Mouse (Mus musculus) midbrain, embryonic 16.5 days (tissue): ENCODE measurements around the gene Krtap4-6. TPM values are rescaled to one million over a fixed set of nuclear protein-coding genes. Genes with fewer than 3 reads are reported as not detected.
"Not testable (repeated sequence)": the region's sequence is repeated elsewhere in the genome, so short reads cannot be mapped to it uniquely, and the experiment has no call there.

ENCODE experiments used
- ATAC-seq: fragments of 200-750 bp; cut with Nextera tagmentation; 2 replicates; pipeline ENCODE4 v1.8.0; 2017; ENCODE audit warnings: moderate TSS enrichment
- H3K27ac ChIP-seq: fragments of 300-500 bp; sonication (generic); 2 replicates; pipeline ENCODE4 v1.5.1; 2014; ENCODE audit warnings: mild to moderate bottlenecking, low read length, mixed read lengths
- H3K27me3 ChIP-seq: fragments of 300-500 bp; sonication (generic); 2 replicates; pipeline ENCODE4 v1.6.1; 2014; ENCODE audit warnings: low read depth, low read length, mixed read lengths; ENCODE audit not compliant: control insufficient read depth, insufficient read depth
- H3K36me3 ChIP-seq: fragments of 300-500 bp; sonication (generic); 2 replicates; pipeline ENCODE4 v1.6.1; 2014; ENCODE audit warnings: mild to moderate bottlenecking, low read length, moderate library complexity, mixed read lengths; ENCODE audit not compliant: control insufficient read depth, insufficient read depth
- H3K4me1 ChIP-seq: fragments of 300-500 bp; sonication (generic); 2 replicates; pipeline ENCODE4 v1.6.1; 2014; ENCODE audit warnings: mild to moderate bottlenecking, low read length, mixed read lengths; ENCODE audit not compliant: control insufficient read depth, insufficient read depth
- H3K4me2 ChIP-seq: fragments of 300-500 bp; sonication (generic); 2 replicates; pipeline ENCODE4 v1.6.1; 2014; ENCODE audit warnings: mild to moderate bottlenecking, low read length, mixed read lengths
- H3K4me3 ChIP-seq: fragments of 300-500 bp; sonication (generic); 2 replicates; pipeline ENCODE4 v1.5.1; 2014; ENCODE audit warnings: low read depth, mild to moderate bottlenecking, low read length, moderate library complexity, mixed read lengths
- H3K9ac ChIP-seq: fragments of 300-500 bp; sonication (generic); 2 replicates; pipeline ENCODE4 v1.6.1; 2014; ENCODE audit warnings: low read depth, low read length, mixed read lengths
- H3K9me3 ChIP-seq: fragments of 300-500 bp; sonication (generic); replicated peaks from 2 replicates; pipeline ENCODE4 v1.6.1; 2014; ENCODE audit warnings: mild to moderate bottlenecking, low read length, mixed read lengths; ENCODE audit not compliant: control insufficient read depth, poor library complexity, severe bottlenecking
- WGBS: fragments of 180-500 bp; shearing (Covaris S2); extraction: QIAGEN DNeasy Blood & Tissue Kit; methylation state at CpG from one replicate; pipeline ENCODE4 v1.1.7; 2014; 5-methylcytosine and 5-hydroxymethylcytosine counted together
- polyA plus RNA-seq: library from polyadenylated mRNA; unstranded; fragments of >200 nt; fragmentation: Nextera tagmentation; extraction: Ambion mirVana; gene quantifications from 2 replicates; pipeline ENCODE4 v1.2.1, GENCODE M21; 2015

Krtap4-6 gene
- polyA plus RNA-seq, result not detected in 2 replicates

DNA sequence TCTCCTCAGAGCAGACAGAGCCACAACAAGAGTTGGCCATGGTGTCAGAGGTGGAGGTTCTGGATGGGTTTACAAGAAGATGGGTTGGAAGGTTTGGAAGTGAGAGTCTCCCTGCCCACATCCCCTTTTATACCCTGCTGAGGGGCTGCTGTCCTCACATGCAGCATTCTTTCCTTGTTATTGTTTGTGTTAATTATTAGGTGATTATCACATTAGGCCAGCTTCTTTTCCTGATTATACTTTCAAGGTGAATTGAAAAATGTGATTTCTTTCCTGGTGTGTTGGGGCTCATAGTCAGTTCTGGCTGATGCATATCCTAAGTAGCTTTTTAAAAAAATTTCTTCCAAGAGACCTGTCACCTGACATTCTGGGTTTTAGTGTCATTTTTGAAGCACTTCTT lies at the start of gene Krtap4-6:
Gene Krtap4-6, minus strand, starts transcription at position 101 of the 400 bp plus-strand sequence.
- H3K4me1 ChIP-seq, result no peaks in the 10 kb centered on the region
- no peaks in the 10 kb centered on the region for H3K27me3 ChIP-seq
- no peaks in the 10 kb centered on the region for H3K36me3 ChIP-seq
- H3K27ac ChIP-seq, result no peak within 1 kb of the TSS
- no peak for ATAC-seq
- H3K9me3 ChIP-seq, result no peaks in the 10 kb centered on the region
- no peak within 1 kb of the TSS for H3K9ac ChIP-seq
- H3K4me2 ChIP-seq, result no peak within 1 kb of the TSS
- H3K4me3 ChIP-seq, result no peak within 1 kb of the TSS

DNA sequence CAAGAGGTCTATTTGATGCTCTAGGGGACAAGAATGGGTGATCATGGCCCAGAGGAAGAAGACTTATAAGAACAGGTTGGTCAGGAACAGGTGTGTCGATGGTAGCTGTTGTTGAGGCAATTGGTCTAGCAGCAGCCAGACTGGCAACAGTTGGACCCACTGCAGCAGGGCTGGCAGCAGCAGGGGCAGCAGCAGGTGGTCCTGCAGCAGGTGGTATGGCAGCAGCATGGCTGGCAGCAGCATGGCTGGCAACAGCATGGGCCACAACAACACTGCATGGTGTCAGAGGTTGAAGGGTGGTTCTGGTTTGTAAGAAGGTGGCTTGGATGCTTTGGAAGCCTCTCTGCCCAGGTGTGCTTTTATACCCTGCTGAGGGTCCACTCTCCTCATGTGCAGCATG lies 24.7 kb upstream of the Krtap4-6 start, which contains the start of gene Gm14190:
Gene Gm14190, minus strand, starts transcription at position 278 of the 400 bp plus-strand sequence.
- Histone ChIP-seq H3K36me3 (no peaks in the 10 kb centered on the region), H3K4me2 (no peak within 1 kb of the TSS), H3K27ac (no peak within 1 kb of the TSS), H3K9ac (no peak within 1 kb of the TSS), H3K27me3 (no peaks in the 10 kb centered on the region), H3K4me1 (no peaks in the 10 kb centered on the region), H3K9me3 (no peaks in the 10 kb centered on the region), H3K4me3 (no peak within 1 kb of the TSS)
- no peak for ATAC-seq
- WGBS, result 77% methylated on average over 1 of the region's 1 CpGs

- H3K4me2 ChIP-seq, H3K4me3 ChIP-seq, ATAC-seq, H3K36me3 ChIP-seq, H3K27ac ChIP-seq, H3K27me3 ChIP-seq, H3K4me1 ChIP-seq, H3K9ac ChIP-seq, H3K9me3 ChIP-seq: not testable (repeated sequence)
- 78% methylated on average over 1 of the region's 1 CpGs for WGBS
Measured at GRCm38 (mm10) chr11:99685235-99685634, 19.5 kb upstream of the Krtap4-6 start.

DNA sequence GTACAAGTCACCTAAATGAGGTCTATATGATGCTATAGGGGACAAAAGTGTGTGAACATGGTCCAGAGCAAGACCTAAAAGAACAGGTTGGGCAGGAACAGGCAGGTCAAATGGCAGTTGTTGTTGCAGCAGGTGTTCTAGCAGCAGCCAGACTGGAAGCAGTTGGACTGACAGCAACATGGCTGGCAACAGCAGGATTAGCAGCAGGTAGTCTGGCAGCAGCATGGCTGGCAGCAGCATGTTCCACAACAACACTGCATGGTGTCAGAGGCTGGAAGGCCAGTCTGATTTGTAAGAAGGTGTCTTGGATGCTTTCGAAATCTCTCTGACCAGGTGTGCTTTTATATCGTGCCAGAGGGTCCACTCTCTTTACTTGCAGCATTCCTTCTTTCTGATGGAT lies 17.7 kb upstream of the Krtap4-6 start:
- Histone ChIP-seq H3K9ac (no peak overlapping the region), H3K27ac (no peak overlapping the region), H3K36me3 (no peaks in the 10 kb centered on the region), H3K4me2 (no peak overlapping the region), H3K9me3 (no peaks in the 10 kb centered on the region), H3K27me3 (no peaks in the 10 kb centered on the region), H3K4me1 (no peaks in the 10 kb centered on the region), H3K4me3 (no peak overlapping the region)
- WGBS, result 84% methylated on average over 2 of the region's 2 CpGs
- ATAC-seq, result no peak

- ATAC-seq, result no peak
- 90% methylated on average over 10 of the region's 10 CpGs for WGBS
- H3K9ac ChIP-seq, result no peak overlapping the region
- H3K9me3 ChIP-seq, result no peaks in the 10 kb centered on the region
- no peaks in the 10 kb centered on the region for H3K36me3 ChIP-seq
- H3K27ac ChIP-seq, result no peak overlapping the region
- no peak overlapping the region for H3K4me2 ChIP-seq
- H3K27me3 ChIP-seq, result no peaks in the 10 kb centered on the region
- H3K4me1 ChIP-seq, result no peaks in the 10 kb centered on the region
- H3K4me3 ChIP-seq, result no peak overlapping the region
Measured at GRCm38 (mm10) chr11:99662802-99663201, 3.0 kb downstream of the Krtap4-6 start.

GRCm38 (mm10) chr11:99659256-99659655 lies 6.5 kb downstream of the Krtap4-6 start:
- no peak overlapping the region for H3K9ac ChIP-seq
- H3K36me3 ChIP-seq, result no peaks in the 10 kb centered on the region

GRCm38 (mm10) chr11:99658467-99659010 lies 7.2 kb downstream of the Krtap4-6 start, which contains the start of gene Gm11563:
Gene Gm11563 (minus strand): TSS chr11:99658960.
- H3K4me1 ChIP-seq, H3K4me3 ChIP-seq, H3K36me3 ChIP-seq, H3K4me2 ChIP-seq, H3K27ac ChIP-seq, H3K27me3 ChIP-seq, ATAC-seq, H3K9me3 ChIP-seq, H3K9ac ChIP-seq: not testable (repeated sequence)
- 69% methylated on average over 10 of the region's 10 CpGs for WGBS

More at GRCm38 (mm10) chr11:99659256-99659655, 6.5 kb downstream of the Krtap4-6 start:
- no peak for ATAC-seq
- Histone ChIP-seq H3K4me1 (no peaks in the 10 kb centered on the region), H3K4me3 (no peak overlapping the region), H3K27me3 (no peaks in the 10 kb centered on the region), H3K9me3 (no peaks in the 10 kb centered on the region), H3K27ac (no peak overlapping the region), H3K4me2 (no peak overlapping the region)
- WGBS, result 87% methylated on average over 4 of the region's 4 CpGs

DNA sequence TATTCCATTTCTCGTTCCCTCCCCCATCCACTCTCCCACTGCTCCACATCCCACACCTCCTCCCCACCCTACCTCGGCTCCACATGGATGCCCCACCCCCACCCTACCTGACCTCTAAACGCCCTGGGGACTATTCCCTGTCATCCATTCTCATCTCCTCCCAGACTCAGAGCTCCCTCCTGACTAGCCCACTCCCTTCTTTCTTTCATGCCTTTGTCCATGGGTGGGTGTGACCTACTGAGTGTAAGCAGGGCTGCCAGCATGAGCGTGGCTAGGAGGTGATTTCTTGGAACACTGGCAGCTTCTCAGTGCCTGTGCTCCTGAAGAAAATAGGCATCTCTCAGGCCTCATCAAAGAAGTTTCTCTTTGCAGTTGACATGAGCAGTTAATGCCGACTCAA lies 8.7 kb downstream of the Krtap4-6 start:
- WGBS, result 50% methylated on average over 5 of the region's 5 CpGs

DNA sequence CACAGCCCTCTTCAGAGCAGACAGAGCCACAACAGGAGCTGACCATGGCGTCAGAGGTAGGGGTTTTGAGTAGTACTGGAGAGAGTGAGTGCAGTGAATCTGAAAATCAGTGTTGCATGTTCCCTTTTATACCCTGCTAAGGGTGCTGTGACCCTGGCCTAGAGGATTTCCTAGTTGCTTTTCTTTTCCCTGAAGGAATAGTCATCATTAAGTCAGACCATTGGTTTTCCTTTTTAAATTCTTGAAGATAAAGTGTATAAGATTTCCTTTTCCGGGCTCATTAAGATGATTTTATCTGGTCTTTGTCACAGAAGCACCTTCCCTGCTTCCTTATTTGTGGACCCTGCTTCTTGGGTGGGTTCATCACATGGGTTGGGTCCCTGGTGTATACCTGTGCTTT lies 15.6 kb downstream of the Krtap4-6 start, which contains the start of gene Gm11555:
Gene Gm11555, minus strand, starts transcription at position 101 of the 400 bp plus-strand sequence.
- WGBS, result 83% methylated on average over 2 of the region's 2 CpGs
- ATAC-seq, result no peak
- no peaks in the 10 kb centered on the region for H3K36me3 ChIP-seq
- no peaks in the 10 kb centered on the region for H3K4me1 ChIP-seq
- no peaks in the 10 kb centered on the region for H3K9me3 ChIP-seq
- H3K27ac ChIP-seq, result no peak within 1 kb of the TSS
- no peak within 1 kb of the TSS for H3K4me2 ChIP-seq
- H3K4me3 ChIP-seq, result no peak within 1 kb of the TSS
- no peak within 1 kb of the TSS for H3K9ac ChIP-seq
- H3K27me3 ChIP-seq, result no peaks in the 10 kb centered on the region

More for the DNA sequence above, 8.7 kb downstream of the Krtap4-6 start:
- no peak overlapping the region for H3K9ac ChIP-seq
- H3K36me3 ChIP-seq, result no peaks in the 10 kb centered on the region
- no peaks in the 10 kb centered on the region for H3K9me3 ChIP-seq
- no peak overlapping the region for H3K4me3 ChIP-seq
- no peaks in the 10 kb centered on the region for H3K4me1 ChIP-seq
- H3K4me2 ChIP-seq, result no peak overlapping the region
- no peak for ATAC-seq
- no peaks in the 10 kb centered on the region for H3K27me3 ChIP-seq
- no peak overlapping the region for H3K27ac ChIP-seq
